Mouse (Mus musculus) midbrain, embryonic 10.5 days (tissue): ENCODE results near the gene Cpsf3. TPM values are rescaled to one million over a fixed set of nuclear protein-coding genes. Genes with fewer than 3 reads are reported as not detected.
A peak's percentile ranks its signal among the peaks of the same experiment; 100 is the strongest.

Source experiments
- DNase-seq: peaks from one replicate; pipeline ENCODE4 v3.0.0-alpha.2; 2017; ENCODE audit warnings: low spot score
- H3K27ac ChIP-seq: fragments of 300-500 bp; sonication (generic); replicated peaks from 2 replicates; pipeline ENCODE4 v1.5.1; 2016; ENCODE audit warnings: mild to moderate bottlenecking
- H3K27me3 ChIP-seq: fragments of 300-500 bp; sonication (generic); 2 replicates; pipeline ENCODE4 v1.6.1; 2016; ENCODE audit warnings: low read depth, mild to moderate bottlenecking; ENCODE audit not compliant: poor library complexity, severe bottlenecking
- H3K36me3 ChIP-seq: fragments of 300-500 bp; sonication (generic); 2 replicates; pipeline ENCODE4 v1.6.1; 2016; ENCODE audit warnings: mild to moderate bottlenecking, moderate library complexity
- H3K4me1 ChIP-seq: fragments of 300-500 bp; sonication (generic); 2 replicates; pipeline ENCODE4 v1.6.1; 2016
- H3K4me3 ChIP-seq: fragments of 300-500 bp; sonication (generic); 2 replicates; pipeline ENCODE4 v1.5.1; 2016; ENCODE audit warnings: mild to moderate bottlenecking, moderate library complexity
- H3K9me3 ChIP-seq: fragments of 300-500 bp; sonication (generic); replicated peaks from 2 replicates; pipeline ENCODE4 v1.6.1; 2016; ENCODE audit warnings: mild to moderate bottlenecking
- WGBS: fragments of 180-500 bp; shearing (Covaris S2); methylation state at CpG from one replicate; pipeline ENCODE4 v1.1.7; 2016; 5-methylcytosine and 5-hydroxymethylcytosine counted together
- polyA plus RNA-seq: library from polyadenylated mRNA; unstranded; fragments of >200 nt; fragmentation: Nextera tagmentation; extraction: Ambion mirVana; gene quantifications from 2 replicates; pipeline ENCODE4 v1.2.1, GENCODE M21; 2016

The Cpsf3 gene
- polyA plus RNA-seq, 1 experiment from 2014 or later, result 142 TPM

DNA sequence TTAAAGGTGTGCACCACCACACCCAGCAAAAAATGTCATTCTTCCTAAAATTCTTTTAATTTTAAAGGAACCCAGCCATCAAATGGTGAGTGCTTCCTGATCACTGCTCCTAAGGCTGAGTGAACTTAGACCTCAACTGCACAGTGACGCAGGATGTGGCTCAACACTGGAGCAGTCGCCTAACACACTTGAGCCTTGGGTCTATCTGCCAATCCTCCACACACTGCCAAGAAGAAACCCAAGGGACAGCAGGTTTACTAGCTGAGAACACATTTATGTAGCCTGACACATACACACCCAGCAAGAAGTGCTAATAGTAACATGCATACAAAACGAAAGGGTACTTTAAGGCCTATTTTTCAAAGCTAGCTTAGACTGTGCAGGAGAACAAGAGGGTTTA lies 41.1 kb downstream of the Cpsf3 start:
- 98% methylated on average over 3 of the region's 3 CpGs for WGBS
- no peaks in the 10 kb centered on the region for H3K27me3 ChIP-seq
- H3K4me3 ChIP-seq, result no peak overlapping the region
- no peak for DNase-seq
- H3K4me1 ChIP-seq, result no peaks in the 10 kb centered on the region
- H3K27ac ChIP-seq, result no peak overlapping the region
- H3K36me3 ChIP-seq, result peaks cover 96% of the 10 kb centered on the region
- H3K9me3 ChIP-seq, result no peaks in the 10 kb centered on the region

DNA sequence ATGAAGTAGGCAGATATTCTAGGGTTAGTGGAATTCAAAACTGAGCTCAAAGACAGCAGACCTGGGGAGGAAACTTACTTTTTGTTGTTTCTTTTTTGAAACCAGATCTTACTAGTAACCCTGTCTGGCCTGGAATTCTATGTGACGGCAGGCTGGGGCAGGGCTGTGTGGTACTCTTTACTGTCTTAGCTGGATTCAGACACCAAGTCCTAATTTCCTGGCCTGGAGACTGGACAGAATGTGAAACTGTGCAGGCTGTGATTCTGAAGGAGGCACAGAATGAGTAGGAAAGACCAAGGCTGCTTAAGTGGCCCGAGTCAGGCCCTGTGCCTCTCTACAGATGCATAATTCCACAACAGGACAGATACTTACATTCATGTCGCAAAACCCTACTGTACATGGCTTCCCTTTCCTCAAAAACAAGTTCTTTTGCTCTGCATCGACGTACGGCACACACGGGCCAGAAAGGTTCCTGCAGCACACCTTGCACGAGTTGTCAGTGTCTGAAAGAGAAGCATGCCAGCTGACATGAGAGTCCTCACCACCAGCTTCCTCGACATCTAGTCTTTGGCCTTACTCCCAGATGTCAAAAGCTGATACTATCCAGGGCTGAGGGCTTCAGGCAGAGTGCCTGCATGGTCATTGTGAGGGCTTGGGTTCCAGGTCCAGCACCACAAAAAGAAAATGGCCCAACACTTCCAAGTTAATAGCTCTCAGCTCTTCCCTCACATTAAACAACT lies 44.6 kb downstream of the Cpsf3 start:
- DNase-seq, result no peak
- Histone ChIP-seq H3K36me3 (peaks cover 98% of the 10 kb centered on the region), H3K4me1 (no peaks in the 10 kb centered on the region), H3K9me3 (no peaks in the 10 kb centered on the region), H3K27me3 (no peaks in the 10 kb centered on the region), H3K4me3 (no peak overlapping the region), H3K27ac (no peak overlapping the region)
- WGBS, result 93% methylated on average over 9 of the region's 9 CpGs

DNA sequence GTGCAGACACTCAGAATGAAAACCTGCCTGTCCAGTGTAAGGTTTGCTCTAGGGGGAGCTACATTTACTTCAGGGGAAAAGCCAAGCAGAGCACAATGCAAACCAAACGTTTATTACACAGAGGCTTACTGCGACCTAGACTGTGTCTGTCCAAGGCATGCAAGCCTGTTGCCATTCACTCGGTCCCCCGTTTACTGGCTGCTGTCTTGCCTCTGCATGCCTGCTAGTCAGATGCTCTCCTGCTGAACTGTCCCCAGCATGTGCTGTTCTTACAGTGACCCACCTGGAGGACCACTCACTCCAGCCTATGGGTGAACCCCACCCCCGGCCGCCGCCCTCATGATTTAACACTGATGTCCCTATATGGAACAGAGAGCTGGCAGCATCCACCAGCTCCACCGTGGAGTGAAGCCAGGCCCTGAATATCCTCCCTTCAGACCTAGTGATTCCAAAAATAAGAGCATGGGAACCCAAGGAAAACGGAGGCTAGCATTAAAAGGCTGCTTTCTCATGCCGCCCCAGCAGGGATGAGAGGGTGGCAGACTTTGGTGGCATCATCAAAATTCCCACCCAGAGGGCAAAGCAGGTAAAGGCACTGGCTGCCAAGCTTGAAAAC lies 45.9 kb downstream of the Cpsf3 start:
- H3K27ac ChIP-seq, result no peak overlapping the region
- DNase-seq, result no peak
- no peaks in the 10 kb centered on the region for H3K9me3 ChIP-seq
- H3K4me1 ChIP-seq, result no peaks in the 10 kb centered on the region
- H3K4me3 ChIP-seq, result no peak overlapping the region
- H3K27me3 ChIP-seq, result no peaks in the 10 kb centered on the region
- H3K36me3 ChIP-seq, result peaks cover 98% of the 10 kb centered on the region
- WGBS, result 91% methylated on average over 10 of the region's 10 CpGs

DNA sequence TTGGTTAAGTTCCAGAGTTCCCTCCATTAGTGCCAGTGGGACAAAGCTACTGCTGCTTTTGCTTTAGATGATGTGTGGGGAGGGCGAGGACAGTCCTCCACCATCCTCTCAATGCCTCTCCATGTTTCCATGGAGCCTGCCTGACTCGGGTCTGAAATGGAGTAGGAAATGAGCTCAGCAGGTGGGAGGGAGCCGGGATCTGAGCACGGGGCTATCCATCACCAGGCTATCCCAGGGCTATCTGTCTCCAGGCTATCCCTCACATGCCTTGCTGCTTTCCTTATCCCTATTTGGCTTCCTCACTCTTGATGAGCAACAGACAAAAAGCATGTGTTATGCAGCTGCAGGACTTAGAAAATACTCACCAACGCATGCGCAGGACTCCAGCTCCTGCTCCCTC lies 46.5 kb downstream of the Cpsf3 start:
- Histone ChIP-seq H3K4me1 (no peaks in the 10 kb centered on the region), H3K9me3 (no peaks in the 10 kb centered on the region), H3K4me3 (no peak overlapping the region), H3K36me3 (peaks cover 98% of the 10 kb centered on the region), H3K27ac (no peak overlapping the region), H3K27me3 (no peaks in the 10 kb centered on the region)
- 88% methylated on average over 6 of the region's 6 CpGs for WGBS
- DNase-seq, result no peak

DNA sequence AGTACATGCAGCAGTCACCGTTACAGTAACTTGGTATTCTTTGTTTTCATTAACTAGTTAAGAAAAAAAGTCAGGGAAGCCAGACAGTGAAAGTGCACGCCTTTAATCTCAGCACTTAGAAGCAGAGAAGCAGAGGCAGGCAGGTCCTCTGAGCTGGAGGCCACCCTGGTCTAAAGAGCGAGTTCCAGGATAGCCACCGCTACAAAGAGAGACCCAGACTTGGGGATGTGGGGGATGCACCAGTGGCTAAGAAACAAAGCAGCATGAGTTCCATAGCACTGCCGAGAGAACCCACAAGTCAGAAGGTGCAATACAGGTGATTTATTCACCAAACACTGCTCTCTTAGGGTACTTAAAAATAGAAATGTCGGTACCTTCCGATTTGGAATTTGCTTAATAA lies 47.8 kb downstream of the Cpsf3 start:
- H3K4me3 ChIP-seq, result no peak overlapping the region
- no peak for DNase-seq
- H3K27ac ChIP-seq, result no peak overlapping the region
- H3K9me3 ChIP-seq, result no peaks in the 10 kb centered on the region
- peaks cover 91% of the 10 kb centered on the region for H3K36me3 ChIP-seq
- H3K4me1 ChIP-seq, result no peaks in the 10 kb centered on the region
- H3K27me3 ChIP-seq, result no peaks in the 10 kb centered on the region
- 90% methylated on average over 7 of the region's 7 CpGs for WGBS

DNA sequence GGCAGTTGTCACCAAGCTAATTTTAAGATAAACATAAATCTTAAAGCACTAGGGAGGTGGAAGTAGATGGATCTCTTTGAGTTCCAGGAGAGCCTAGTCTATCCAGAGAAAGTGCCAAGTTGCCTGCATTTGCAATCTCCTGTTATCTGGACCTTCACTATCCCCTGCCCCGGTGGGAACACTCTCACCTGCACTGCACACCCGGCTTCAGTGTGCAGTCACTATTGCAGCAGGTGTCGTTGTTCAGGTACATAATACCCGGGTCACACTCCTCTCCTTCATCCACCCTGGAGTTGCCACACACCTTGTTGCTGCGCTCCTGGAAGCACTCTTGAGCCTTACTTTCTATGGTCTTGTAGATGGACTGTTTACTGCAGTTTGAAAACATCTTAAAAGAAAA lies 48.6 kb downstream of the Cpsf3 start:
- Histone ChIP-seq H3K9me3 (no peaks in the 10 kb centered on the region), H3K4me1 (no peaks in the 10 kb centered on the region), H3K36me3 (peaks cover 89% of the 10 kb centered on the region), H3K27me3 (no peaks in the 10 kb centered on the region), H3K4me3 (no peak overlapping the region), H3K27ac (no peak overlapping the region)
- WGBS, result 92% methylated on average over 5 of the region's 5 CpGs
- DNase-seq, result no peak

DNA sequence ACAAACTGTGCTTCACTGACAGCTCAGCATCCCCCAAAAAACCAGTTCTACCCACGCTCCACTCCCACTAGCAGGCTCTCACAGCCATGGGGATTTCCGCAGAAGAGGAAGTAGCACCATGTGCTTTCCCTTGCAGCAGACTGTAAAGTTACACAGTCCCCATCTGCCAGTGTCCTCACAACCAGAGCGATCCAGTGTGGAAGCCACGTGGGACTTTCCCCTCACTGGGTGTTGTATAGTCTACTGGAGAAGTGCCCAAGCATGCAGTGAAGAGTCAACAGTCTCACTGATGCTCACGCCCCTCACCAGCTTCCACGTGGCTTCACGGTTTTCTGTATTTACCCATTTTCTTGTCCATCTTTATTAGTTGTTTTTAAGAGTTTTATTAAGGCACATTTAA lies 50.7 kb downstream of the Cpsf3 start:
- H3K27ac ChIP-seq, result no peak overlapping the region
- no peak for DNase-seq
- no peaks in the 10 kb centered on the region for H3K27me3 ChIP-seq
- H3K4me1 ChIP-seq, result no peaks in the 10 kb centered on the region
- H3K4me3 ChIP-seq, result no peak overlapping the region
- H3K36me3 ChIP-seq, result peaks cover 89% of the 10 kb centered on the region
- no peaks in the 10 kb centered on the region for H3K9me3 ChIP-seq
- WGBS, result 92% methylated on average over 7 of the region's 7 CpGs

DNA sequence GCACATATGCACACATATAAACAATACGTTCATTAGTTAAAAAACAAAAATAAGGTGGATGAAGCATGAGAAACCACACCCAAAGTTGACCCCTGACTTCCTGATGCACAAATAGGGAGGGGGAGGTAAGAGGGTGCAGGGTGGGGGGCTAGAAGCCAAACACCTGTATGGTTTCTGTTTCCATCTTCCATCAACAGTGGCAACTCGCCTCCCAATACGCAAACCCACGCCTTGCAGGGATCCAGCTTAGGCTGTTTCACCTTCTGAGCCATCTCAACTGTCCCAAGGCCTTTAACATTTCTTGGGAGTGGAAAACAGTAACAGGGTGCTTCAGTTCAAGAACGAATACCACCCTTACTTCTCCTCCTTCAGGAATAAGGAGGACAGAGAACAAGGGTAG lies 52.0 kb downstream of the Cpsf3 start:
- no peaks in the 10 kb centered on the region for H3K9me3 ChIP-seq
- no peak overlapping the region for H3K4me3 ChIP-seq
- no peak overlapping the region for H3K27ac ChIP-seq
- no peak for DNase-seq
- no peaks in the 10 kb centered on the region for H3K4me1 ChIP-seq
- WGBS, result 98% methylated on average over 5 of the region's 5 CpGs
- no peaks in the 10 kb centered on the region for H3K27me3 ChIP-seq
- H3K36me3 ChIP-seq, result peaks cover 88% of the 10 kb centered on the region

DNA sequence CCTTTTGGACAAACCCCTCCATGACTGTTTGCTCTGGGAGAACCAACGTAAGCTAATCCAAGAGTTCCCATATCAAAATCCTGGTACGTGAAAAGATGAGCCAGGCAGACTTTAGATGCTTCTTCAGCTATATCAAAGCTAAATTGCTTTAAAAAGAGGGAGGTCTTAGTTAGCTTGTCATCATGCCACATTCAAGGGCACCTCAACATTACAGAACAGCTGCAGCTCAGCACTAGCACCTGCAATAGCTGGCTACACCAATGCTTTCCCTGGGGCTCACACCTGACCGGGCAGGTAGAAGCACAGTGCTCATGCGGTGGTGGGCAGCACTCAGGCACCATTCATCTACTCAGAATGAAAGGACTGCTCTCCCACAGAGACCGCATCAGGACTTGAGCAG lies 55.5 kb downstream of the Cpsf3 start:
- Histone ChIP-seq H3K4me3 (no peak overlapping the region), H3K9me3 (no peaks in the 10 kb centered on the region), H3K4me1 (no peaks in the 10 kb centered on the region), H3K27ac (no peak overlapping the region), H3K36me3 (peaks cover 84% of the 10 kb centered on the region), H3K27me3 (no peaks in the 10 kb centered on the region)
- DNase-seq, result no peak
- 96% methylated on average over 5 of the region's 5 CpGs for WGBS

DNA sequence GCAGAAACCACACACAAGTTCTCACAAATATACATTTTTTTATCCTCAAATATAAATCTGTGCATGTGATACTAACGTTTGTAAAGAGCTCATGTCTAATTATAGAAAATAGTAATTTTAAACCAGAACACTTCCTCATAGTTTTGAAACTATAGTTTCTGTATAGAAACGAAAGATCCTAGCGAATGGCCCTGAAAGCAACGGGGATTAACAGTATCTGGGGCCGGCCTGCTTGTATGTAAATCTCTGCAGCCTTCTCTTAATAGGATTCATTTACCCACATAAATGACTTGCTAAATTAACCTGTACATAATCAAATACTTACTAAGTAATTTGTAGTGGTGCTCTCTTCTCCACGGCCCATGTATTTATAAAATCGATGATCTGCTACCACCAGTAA lies 61.8 kb downstream of the Cpsf3 start:
- peaks cover 10% of the 10 kb centered on the region for H3K4me1 ChIP-seq
- H3K36me3 ChIP-seq, result peaks cover 79% of the 10 kb centered on the region
- no peaks in the 10 kb centered on the region for H3K27me3 ChIP-seq
- DNase-seq, result no peak
- 93% methylated on average over 7 of the region's 7 CpGs for WGBS
- H3K27ac ChIP-seq, result no peak overlapping the region
- no peak overlapping the region for H3K4me3 ChIP-seq
- H3K9me3 ChIP-seq, result peaks cover 10% of the 10 kb centered on the region

DNA sequence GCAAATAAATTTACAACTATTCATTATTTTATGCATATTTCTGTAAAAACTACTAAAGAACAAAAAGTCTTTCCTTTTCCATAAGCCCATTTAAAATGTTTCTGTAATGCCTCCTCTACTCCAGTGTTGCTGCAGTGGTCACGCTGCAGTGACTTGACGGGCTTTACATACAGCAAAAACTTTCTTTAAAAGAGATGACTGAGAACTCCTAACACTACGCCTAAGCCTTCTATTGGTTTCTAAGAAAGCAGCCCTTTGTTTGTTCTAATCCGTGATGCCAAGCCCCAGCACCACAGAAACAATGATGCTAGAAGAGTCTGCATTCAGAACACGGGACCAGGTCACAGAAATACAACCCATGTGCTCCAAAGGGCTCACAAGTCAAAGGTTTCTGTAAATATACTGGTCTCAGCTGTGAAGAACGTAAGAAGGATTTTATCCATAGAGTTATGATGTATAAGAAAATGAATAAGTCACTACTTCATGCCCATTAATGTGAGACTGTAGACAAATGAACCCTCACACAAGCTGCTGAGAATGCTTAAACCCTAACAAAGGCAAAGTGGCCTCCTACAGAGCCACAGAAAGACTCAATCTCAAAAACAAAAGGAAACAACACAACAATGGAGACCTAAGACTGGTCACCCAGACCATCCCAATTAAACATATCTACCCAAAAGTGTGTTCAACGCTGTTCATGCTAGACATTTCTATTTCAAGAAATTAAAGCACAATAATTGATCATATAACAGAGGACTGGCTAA lies 65.1 kb downstream of the Cpsf3 start:
- Histone ChIP-seq H3K27me3 (no peaks in the 10 kb centered on the region), H3K4me1 (peaks cover 10% of the 10 kb centered on the region), H3K27ac (peak overlapping the region; percentile 69), H3K9me3 (peaks cover 17% of the 10 kb centered on the region), H3K36me3 (peaks cover 84% of the 10 kb centered on the region), H3K4me3 (no peak overlapping the region)
- 23% methylated on average over 7 of the region's 7 CpGs for WGBS
- DNase-seq, result peak; percentile 21

DNA sequence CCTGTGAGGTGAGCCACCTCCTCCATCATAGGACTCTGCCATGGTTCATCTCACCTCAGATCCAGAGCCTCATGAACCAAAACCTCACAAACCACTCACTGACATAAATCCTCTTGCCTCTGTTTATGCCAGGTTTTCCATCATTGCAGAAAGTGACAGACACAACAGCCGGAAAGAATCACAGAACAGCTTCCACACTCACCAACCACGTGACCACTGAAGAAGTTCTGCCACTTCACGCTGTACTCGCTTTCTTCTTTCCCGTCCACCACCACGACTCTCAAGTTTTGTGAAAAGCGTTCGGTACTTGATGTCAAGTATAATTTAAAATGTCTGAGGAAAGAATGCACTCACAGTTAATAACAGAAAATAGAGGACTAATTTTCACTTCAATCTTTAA lies 68.5 kb downstream of the Cpsf3 start:
- H3K27ac ChIP-seq, result no peak overlapping the region
- H3K36me3 ChIP-seq, result peaks cover 87% of the 10 kb centered on the region
- H3K27me3 ChIP-seq, result no peaks in the 10 kb centered on the region
- peaks cover 17% of the 10 kb centered on the region for H3K9me3 ChIP-seq
- WGBS, result 98% methylated on average over 8 of the region's 8 CpGs
- no peak overlapping the region for H3K4me3 ChIP-seq
- DNase-seq, result no peak
- peaks cover 10% of the 10 kb centered on the region for H3K4me1 ChIP-seq

DNA sequence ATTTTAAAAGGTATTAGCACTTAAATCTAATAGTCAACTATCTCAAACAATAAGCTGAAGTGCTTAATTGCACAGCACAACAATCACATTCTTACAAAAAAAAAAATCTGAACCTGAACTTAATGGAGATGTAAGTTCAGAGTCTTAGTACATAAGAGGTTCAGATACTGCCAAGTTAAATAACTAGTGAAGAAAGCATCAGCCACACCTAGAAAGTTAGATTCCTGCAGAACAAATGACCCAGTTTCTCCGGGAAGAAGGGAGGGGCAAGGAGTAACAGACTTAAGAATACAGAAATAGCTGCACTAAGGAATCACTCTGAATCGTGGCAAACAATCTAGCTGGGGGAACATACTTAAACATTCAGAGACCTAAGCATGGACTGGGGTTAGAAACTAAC lies 77.5 kb downstream of the Cpsf3 start:
- DNase-seq, result no peak
- Histone ChIP-seq H3K27me3 (no peaks in the 10 kb centered on the region), H3K4me1 (no peaks in the 10 kb centered on the region), H3K4me3 (no peak overlapping the region), H3K9me3 (peaks cover 3% of the 10 kb centered on the region; the same call in 1 of the 2 replicates), H3K27ac (no peak overlapping the region), H3K36me3 (peaks cover 52% of the 10 kb centered on the region)
- 87% methylated on average over 2 of the region's 2 CpGs for WGBS
